Comparison of ENCODE assay signal across 26 mouse cellular contexts in genomic region chr13:90551166-90551565, GRCm38 (mm10).
DNase-seq lines count a peak whose midpoint lies in the region; ATAC-seq and TF ChIP-seq lines count a peak whose summit lies in the region.
"Had no signal": no experiment of that assay in that cellular context is flagged by ENCODE, and none has a peak within 500 bp of the region (broad histone marks: within the 10 kb centered on the region; RNA-seq: fewer than 3 reads in every experiment).

No protein-coding gene starts in this region.

- peak; percentile 47 for DNase-seq in forebrain, embryonic 14.5 days (ENCODE audit: low spot score)
- DNase-seq in lung, embryonic 14.5 days: peak; percentile 9
- DNase-seq in lung, adult 18-20 months: no peak
- peak; percentile 64 for DNase-seq in brain, embryonic 14.5 days (ENCODE audit: low read depth)
- peak; percentile 20 for DNase-seq in forebrain, postnatal 0 days
- no peak for DNase-seq in gastrocnemius, adult 2 months
- DNase-seq: adrenal gland, postnatal 10 days; adrenal gland, postnatal 36 days; cerebellum, adult 18-20 months; cerebellum, adult 9-10 months; cerebellum, postnatal 14 days; gastrocnemius, postnatal 10 days; gastrocnemius, postnatal 36 days; heart, adult 2 months; heart, postnatal 36 days; kidney, adult 11 months; kidney, adult 8-10 months had no signal

- ATAC-seq in forebrain, embryonic 14.5 days: peak; percentile 50; the same call in 1 of the 2 replicates
- ATAC-seq in forebrain, embryonic 12.5 days (ENCODE audit: low FRiP score): no peak
- no peak for ATAC-seq in lung, embryonic 14.5 days (ENCODE audit: insufficient read depth)
- peak; percentile 62; the same call in 1 of the 2 replicates for ATAC-seq in forebrain, postnatal 0 days
- no peak for ATAC-seq in megakaryocyte progenitor cell, adult 5-6 weeks (replicated peaks; ENCODE audit: poor library complexity)
- ATAC-seq: activated CD4-positive, CD25-positive, alpha-beta regulatory T cell, adult 4 months; CD4-positive, CD25-positive, alpha-beta regulatory T cell, adult 4 months; hindbrain, embryonic 16.5 days; intestine, embryonic 15.5 days had no signal

- H3K27ac ChIP-seq in forebrain, embryonic 14.5 days (ENCODE audit: low read depth, low read length): no peak overlapping the region
- no peak overlapping the region for H3K27ac ChIP-seq in forebrain, embryonic 12.5 days
- H3K27ac ChIP-seq in lung, embryonic 14.5 days (ENCODE audit: low read depth): no peak overlapping the region
- H3K27ac ChIP-seq in forebrain, postnatal 0 days (ENCODE audit: low read depth, low read length): no peak overlapping the region
- no peak overlapping the region for H3K27ac ChIP-seq in gastrocnemius, adult 2 months
- H3K27ac ChIP-seq: heart, adult 2 months; hindbrain, embryonic 10.5 days; hindbrain, embryonic 13.5 days; intestine, embryonic 15.5 days had no signal

- H3K4me2 ChIP-seq in forebrain, embryonic 14.5 days (ENCODE audit: low read length): no peak overlapping the region
- no peak overlapping the region for H3K4me2 ChIP-seq in forebrain, embryonic 12.5 days
- no peak overlapping the region for H3K4me2 ChIP-seq in lung, embryonic 14.5 days
- H3K4me2 ChIP-seq in forebrain, postnatal 0 days (ENCODE audit: low read depth): no peak overlapping the region
- H3K4me2 ChIP-seq: heart, embryonic 11.5 days; hindbrain, embryonic 13.5 days; intestine, embryonic 15.5 days had no signal

- H3K4me1 ChIP-seq in forebrain, embryonic 14.5 days (ENCODE audit: control insufficient read depth, insufficient read depth, low read length): no peaks in the 10 kb centered on the region
- H3K4me1 ChIP-seq in forebrain, embryonic 12.5 days: no peaks in the 10 kb centered on the region
- H3K4me1 ChIP-seq in lung, embryonic 14.5 days (ENCODE audit: insufficient read depth): no peaks in the 10 kb centered on the region
- no peaks in the 10 kb centered on the region for H3K4me1 ChIP-seq in forebrain, postnatal 0 days (ENCODE audit: insufficient read depth)
- H3K4me1 ChIP-seq: hindbrain, embryonic 10.5 days; hindbrain, embryonic 13.5 days; intestine, embryonic 15.5 days had no signal

- H3K36me3 ChIP-seq in forebrain, embryonic 14.5 days (ENCODE audit: control insufficient read depth, insufficient read depth, low read length): no peaks in the 10 kb centered on the region
- H3K36me3 ChIP-seq in forebrain, embryonic 12.5 days (replicated peaks): no peaks in the 10 kb centered on the region
- H3K36me3 ChIP-seq in lung, embryonic 14.5 days (ENCODE audit: insufficient read depth): no peaks in the 10 kb centered on the region
- no peaks in the 10 kb centered on the region for H3K36me3 ChIP-seq in forebrain, postnatal 0 days (ENCODE audit: insufficient read depth)
- H3K36me3 ChIP-seq: hindbrain, embryonic 10.5 days; hindbrain, embryonic 13.5 days; intestine, embryonic 15.5 days had no signal

- no peak for TF ChIP-seq CTCF in lung, embryonic 14.5 days (IDR thresholded peaks at IDR 0.05; ENCODE audit: low read depth)
- TF ChIP-seq CTCF in brain, embryonic 14.5 days (IDR thresholded peaks at IDR 0.05; ENCODE audit: borderline replicate concordance, extremely low read depth, insufficient read depth, insufficient read length): no peak
- no peak for TF ChIP-seq CTCF in forebrain, postnatal 0 days (IDR thresholded peaks at IDR 0.05; ENCODE audit: low read depth)
- no peak for TF ChIP-seq CTCF in gastrocnemius, adult 2 months (IDR thresholded peaks at IDR 0.05)

- no peak overlapping the region for H3K4me3 ChIP-seq in forebrain, embryonic 14.5 days (ENCODE audit: low read depth, low read length)
- H3K4me3 ChIP-seq in forebrain, embryonic 12.5 days (replicated peaks): no peak overlapping the region
- no peak overlapping the region for H3K4me3 ChIP-seq in lung, embryonic 14.5 days (ENCODE audit: low read depth, low read length)
- no peak overlapping the region for H3K4me3 ChIP-seq in forebrain, postnatal 0 days (ENCODE audit: low read depth, low read length)
- H3K4me3 ChIP-seq in gastrocnemius, adult 2 months: no peak overlapping the region
- H3K4me3 ChIP-seq: heart, adult 2 months; hindbrain, embryonic 10.5 days; hindbrain, embryonic 13.5 days; intestine, embryonic 15.5 days had no signal

- no peaks in the 10 kb centered on the region for H3K9me3 ChIP-seq in forebrain, embryonic 14.5 days (replicated peaks; ENCODE audit: control insufficient read depth, low read length)
- H3K9me3 ChIP-seq in forebrain, embryonic 12.5 days: no peaks in the 10 kb centered on the region
- no peaks in the 10 kb centered on the region for H3K9me3 ChIP-seq in lung, embryonic 14.5 days (ENCODE audit: low read depth, low read length)
- no peaks in the 10 kb centered on the region for H3K9me3 ChIP-seq in forebrain, postnatal 0 days (ENCODE audit: low read length)
- H3K9me3 ChIP-seq: hindbrain, embryonic 10.5 days; hindbrain, embryonic 13.5 days; intestine, embryonic 15.5 days had no signal

- H3K27me3 ChIP-seq in forebrain, embryonic 14.5 days (replicated peaks; ENCODE audit: control insufficient read depth, insufficient read depth, low read length): no peaks in the 10 kb centered on the region
- H3K27me3 ChIP-seq in forebrain, embryonic 12.5 days: no peaks in the 10 kb centered on the region
- no peaks in the 10 kb centered on the region for H3K27me3 ChIP-seq in lung, embryonic 14.5 days (ENCODE audit: insufficient read depth, low read length)
- no peaks in the 10 kb centered on the region for H3K27me3 ChIP-seq in forebrain, postnatal 0 days (ENCODE audit: insufficient read depth, low read length)
- H3K27me3 ChIP-seq: hindbrain, embryonic 13.5 days; intestine, embryonic 15.5 days had no signal

- intact Hi-C loops in gastrocnemius, adult 2 months (cut with DNase I): no loop called here

- TF ChIP-seq POLR2A in brain, embryonic 14.5 days (IDR thresholded peaks at IDR 0.05; ENCODE audit: borderline replicate concordance, extremely low read depth, insufficient read depth, insufficient read length, poor library complexity, severe bottlenecking): no peak

- H3K9ac ChIP-seq in forebrain, embryonic 14.5 days (ENCODE audit: low read length): no peak overlapping the region
- no peak overlapping the region for H3K9ac ChIP-seq in forebrain, embryonic 12.5 days
- H3K9ac ChIP-seq in lung, embryonic 14.5 days: no peak overlapping the region
- no peak overlapping the region for H3K9ac ChIP-seq in forebrain, postnatal 0 days
- H3K9ac ChIP-seq: hindbrain, embryonic 13.5 days; intestine, embryonic 15.5 days had no signal

- 82% methylated on average over 2 of the region's 2 CpGs for WGBS in forebrain, embryonic 14.5 days
- WGBS in forebrain, embryonic 12.5 days: 90% methylated on average over 2 of the region's 2 CpGs
- 80% methylated on average over 2 of the region's 2 CpGs for WGBS in lung, embryonic 14.5 days
- WGBS in forebrain, postnatal 0 days: 72% methylated on average over 2 of the region's 2 CpGs

Comparison
In these comparisons a context has a peak if more than half of its experiments do, and no peak if none do; other contexts are left out.
1. ATAC-seq: peak in forebrain, embryonic 14.5 days (single experiment) and forebrain, postnatal 0 days (single experiment); none in forebrain, embryonic 12.5 days (single experiment), lung, embryonic 14.5 days (single experiment) and megakaryocyte progenitor cell, adult 5-6 weeks (single experiment).
2. DNase-seq: peak in forebrain, embryonic 14.5 days (single experiment), lung, embryonic 14.5 days (single experiment), brain, embryonic 14.5 days (single experiment) and forebrain, postnatal 0 days (single experiment); none in lung, adult 18-20 months (0 of 2) and gastrocnemius, adult 2 months (single experiment).